Mouse (Mus musculus) bone marrow macrophage, adult 2 months (primary cell): ENCODE measurements around the gene Elmo1.

ENCODE experiments used
- CTCF ChIP-seq: IDR thresholded peaks from 2 replicates; pipeline ENCODE4 v1.5.1; 2012; ENCODE audit warnings: low read depth, mild to moderate bottlenecking, low read length, moderate library complexity
- POLR2A ChIP-seq: IDR thresholded peaks from 2 replicates; pipeline ENCODE4 v1.6.1; 2012; ENCODE audit warnings: mild to moderate bottlenecking, low read depth, low read length, borderline replicate concordance

GRCm38 (mm10) chr13:20600246-20600645 is 509.9 kb downstream of the Elmo1 start:
- TF ChIP-seq POLR2A (no peak), CTCF (no peak)
